Mouse (Mus musculus) liver, adult 2 months (tissue): ENCODE measurements around the gene Osr1.

Source experiments
- CTCF ChIP-seq: fragments of 200-500 bp; IDR thresholded peaks from 2 replicates; pipeline ENCODE4 v1.5.1; 2011; ENCODE audit warnings: low read depth, low read length, control low read depth
- POLR2A ChIP-seq: fragments of 200-500 bp; IDR thresholded peaks from 2 replicates; pipeline ENCODE4 v1.6.1; 2011; ENCODE audit warnings: low read length, control low read depth; ENCODE audit not compliant: insufficient read depth; ENCODE audit errors: extremely low read depth

- no peak for TF ChIP-seq CTCF
- TF ChIP-seq POLR2A, result no peak
Measured at GRCm38 (mm10) chr12:9591141-9591540, 21.2 kb downstream of the Osr1 start.
